8 mouse cellular contexts compared by ENCODE assay signal in genomic region chr12:20196905-20197304, GRCm38 (mm10).
A peak's percentile ranks its signal among the peaks of the same experiment; 100 is the strongest.
DNase-seq lines count a peak whose midpoint lies in the region; ATAC-seq and TF ChIP-seq lines count a peak whose summit lies in the region.
"Not testable (repeated sequence)": the region's sequence is repeated elsewhere in the genome, so short reads cannot be mapped to it uniquely, and the experiment has no call there.

No protein-coding gene starts in this region.

- TF ChIP-seq CTCF in lung, postnatal 0 days (IDR thresholded peaks at IDR 0.05), result not testable (repeated sequence)

- DNase-seq in adipocyte (ENCODE audit: low spot score), result peak; percentile 10
- DNase-seq in gastrocnemius, postnatal 36 days, result peak; percentile 3 to 10
- peak; percentile 15 to 37 for DNase-seq in kidney, postnatal 4 days
- not testable (repeated sequence) for DNase-seq in lung, postnatal 0 days (ENCODE audit: low spot score)
- DNase-seq in thymus, postnatal 4 days, result peak; percentile 11

- not testable (repeated sequence) for H3K27ac ChIP-seq in embryonic facial prominence, embryonic 13.5 days; hindbrain, embryonic 12.5 days; lung, postnatal 0 days (ENCODE audit: low read length); neural tube, embryonic 14.5 days (ENCODE audit: low read depth, low read length)

- intact Hi-C loops in gastrocnemius, postnatal 36 days (cut with DNase I), result not testable (repeated sequence)

- WGBS in embryonic facial prominence, embryonic 13.5 days, result under 1% methylated on average over 37 of the region's 37 CpGs
- 1% methylated on average over 33 of the region's 37 CpGs for WGBS in hindbrain, embryonic 12.5 days
- WGBS in lung, postnatal 0 days, result 0% methylated on average over 33 of the region's 37 CpGs
- WGBS in neural tube, embryonic 14.5 days, result 2% methylated on average over 32 of the region's 37 CpGs

- not testable (repeated sequence) for H3K27me3 ChIP-seq in embryonic facial prominence, embryonic 13.5 days; hindbrain, embryonic 12.5 days; lung, postnatal 0 days (replicated peaks; ENCODE audit: insufficient read depth, low read length); neural tube, embryonic 14.5 days (ENCODE audit: control insufficient read depth, insufficient read depth, low read length)

- H3K36me3 ChIP-seq in embryonic facial prominence, embryonic 13.5 days; hindbrain, embryonic 12.5 days; lung, postnatal 0 days (ENCODE audit: insufficient read depth, low read length); neural tube, embryonic 14.5 days (ENCODE audit: control insufficient read depth, insufficient read depth, low read length): not testable (repeated sequence)

- peak overlapping the region; percentile 74 for H3K9ac ChIP-seq in embryonic facial prominence, embryonic 13.5 days
- peak overlapping the region; percentile 57 for H3K9ac ChIP-seq in hindbrain, embryonic 12.5 days
- not testable (repeated sequence) for H3K9ac ChIP-seq in lung, postnatal 0 days (replicated peaks; ENCODE audit: low read depth); neural tube, embryonic 14.5 days (replicated peaks; ENCODE audit: low read depth, low read length)

- peak overlapping the region; percentile 52 for H3K4me2 ChIP-seq in embryonic facial prominence, embryonic 13.5 days
- H3K4me2 ChIP-seq in hindbrain, embryonic 12.5 days (replicated peaks), result peak overlapping the region; percentile 49
- H3K4me2 ChIP-seq in lung, postnatal 0 days (replicated peaks; ENCODE audit: low read depth, low read length), result peak overlapping the region; percentile 52
- not testable (repeated sequence) for H3K4me2 ChIP-seq in neural tube, embryonic 14.5 days (ENCODE audit: low read depth, low read length)

- peak overlapping the region; percentile 53 for H3K4me3 ChIP-seq in embryonic facial prominence, embryonic 13.5 days
- H3K4me3 ChIP-seq in hindbrain, embryonic 12.5 days, result peak overlapping the region; percentile 48
- H3K4me3 ChIP-seq in lung, postnatal 0 days (ENCODE audit: low read depth, low read length), result peak overlapping the region; percentile 31
- peak overlapping the region; percentile 24 for H3K4me3 ChIP-seq in neural tube, embryonic 14.5 days (ENCODE audit: low read depth, low read length)

- H3K4me1 ChIP-seq in embryonic facial prominence, embryonic 13.5 days; hindbrain, embryonic 12.5 days; lung, postnatal 0 days (ENCODE audit: insufficient read depth, low read depth, low read length); neural tube, embryonic 14.5 days (ENCODE audit: control insufficient read depth, insufficient read depth, low read length): not testable (repeated sequence)

- TF ChIP-seq EP300 in lung, postnatal 0 days (IDR thresholded peaks at IDR 0.05), result not testable (repeated sequence)

- not testable (repeated sequence) for H3K9me3 ChIP-seq in embryonic facial prominence, embryonic 13.5 days; hindbrain, embryonic 12.5 days (replicated peaks); lung, postnatal 0 days (ENCODE audit: low read length); neural tube, embryonic 14.5 days (ENCODE audit: control insufficient read depth, low read length)

- ATAC-seq in embryonic facial prominence, embryonic 13.5 days (ENCODE audit: insufficient number of reproducible peaks, insufficient read depth, low FRiP score, low TSS enrichment, low read depth); hindbrain, embryonic 12.5 days (ENCODE audit: low FRiP score); lung, postnatal 0 days; neural tube, embryonic 14.5 days (ENCODE audit: low read depth): not testable (repeated sequence)
